Mouse (Mus musculus) forebrain, embryonic 14.5 days (tissue): Measurements from ENCODE around the gene Ramp1. TPM values are rescaled to one million over a fixed set of nuclear protein-coding genes. Genes with fewer than 3 reads are reported as not detected.

ENCODE experiments used
- ATAC-seq: fragments of 200-750 bp; cut with Nextera tagmentation; 2 replicates; pipeline ENCODE4 v1.8.0; 2017; ENCODE audit warnings: mild to moderate bottlenecking, moderate library complexity
- DNase-seq: peaks from one replicate; pipeline ENCODE4 v3.0.0-alpha.2; 2015; ENCODE audit warnings: low spot score
- H3K27ac ChIP-seq: fragments of 300-500 bp; sonication (generic); 2 replicates; pipeline ENCODE4 v1.5.1; 2014; ENCODE audit warnings: low read depth, mild to moderate bottlenecking, control low read depth, low read length, moderate library complexity
- H3K27me3 ChIP-seq: fragments of 300-500 bp; sonication (generic); replicated peaks from 2 replicates; pipeline ENCODE4 v1.6.1; 2014; ENCODE audit warnings: low read length, control low read depth, mixed read lengths; ENCODE audit not compliant: control insufficient read depth, insufficient read depth
- H3K36me3 ChIP-seq: fragments of 300-500 bp; sonication (generic); 2 replicates; pipeline ENCODE4 v1.6.1; 2014; ENCODE audit warnings: low read length, control low read depth; ENCODE audit not compliant: control insufficient read depth, insufficient read depth
- H3K4me1 ChIP-seq: fragments of 300-500 bp; sonication (generic); 2 replicates; pipeline ENCODE4 v1.6.1; 2014; ENCODE audit warnings: antibody characterized with exemption, low read length, control low read depth; ENCODE audit not compliant: control insufficient read depth, insufficient read depth
- H3K4me2 ChIP-seq: fragments of 300-500 bp; sonication (generic); 2 replicates; pipeline ENCODE4 v1.6.1; 2014; ENCODE audit warnings: mild to moderate bottlenecking, control low read depth, low read length
- H3K4me3 ChIP-seq: fragments of 300-500 bp; sonication (generic); 2 replicates; pipeline ENCODE4 v1.5.1; 2014; ENCODE audit warnings: low read depth, low read length, control low read depth
- H3K9ac ChIP-seq: fragments of 300-500 bp; sonication (generic); 2 replicates; pipeline ENCODE4 v1.6.1; 2014; ENCODE audit warnings: mild to moderate bottlenecking, low read length, control low read depth, moderate library complexity
- H3K9me3 ChIP-seq: fragments of 300-500 bp; sonication (generic); replicated peaks from 2 replicates; pipeline ENCODE4 v1.6.1; 2016; ENCODE audit warnings: low read length, control low read depth, mixed read lengths; ENCODE audit not compliant: control insufficient read depth
- WGBS: fragments of 180-500 bp; shearing (Covaris S2); extraction: QIAGEN DNeasy Blood & Tissue Kit; methylation state at CpG from one replicate; pipeline ENCODE4 v1.1.7; 2014; 5-methylcytosine and 5-hydroxymethylcytosine counted together
- polyA plus RNA-seq: library from polyadenylated mRNA; unstranded; fragments of >200 nt; fragmentation: Nextera tagmentation; extraction: Ambion mirVana; gene quantifications from 2 replicates; pipeline ENCODE4 v1.2.1, GENCODE M21; 2014

The Ramp1 gene
- polyA plus RNA-seq, 1 experiment from 2014 or later = 3.0 TPM

DNA sequence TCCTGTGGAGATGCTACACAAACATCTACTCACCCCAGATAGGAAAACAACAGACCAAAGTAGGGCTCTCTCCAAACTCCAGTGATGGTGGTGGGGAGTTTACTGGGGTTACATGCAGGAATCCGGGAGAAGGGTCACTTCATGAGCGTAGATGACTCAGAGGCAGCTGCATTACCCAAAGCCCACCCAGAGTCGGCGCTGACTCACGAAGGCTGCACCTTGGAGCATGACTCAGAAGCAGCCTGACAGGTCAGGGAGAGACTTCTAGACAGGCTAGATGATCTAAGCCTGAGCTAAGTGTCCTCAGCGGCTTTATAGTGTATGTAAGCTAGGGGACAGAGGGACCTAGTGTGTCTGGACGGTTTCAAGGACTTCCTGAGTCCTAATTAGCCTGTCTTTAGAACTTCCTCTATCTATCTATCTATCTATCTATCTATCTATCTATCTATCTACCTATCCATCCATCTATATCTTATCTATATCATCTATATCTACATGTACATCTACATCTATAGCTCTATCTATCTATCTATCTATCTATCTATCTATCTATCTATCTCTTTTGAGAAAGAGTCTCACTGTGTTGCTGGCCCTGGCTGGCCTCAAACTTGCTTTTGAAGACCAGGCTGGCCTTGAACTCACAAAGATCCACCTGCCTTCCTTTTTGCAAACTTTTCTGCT, 40.2 kb downstream of the Ramp1 start:
- DNase-seq (no peak), ATAC-seq (no peak)
- 92% methylated on average over 7 of the region's 7 CpGs for WGBS
- Histone ChIP-seq H3K4me1 (no peaks in the 10 kb centered on the region), H3K36me3 (no peaks in the 10 kb centered on the region), H3K4me3 (no peak overlapping the region), H3K9me3 (no peaks in the 10 kb centered on the region), H3K4me2 (no peak overlapping the region), H3K27ac (no peak overlapping the region), H3K27me3 (no peaks in the 10 kb centered on the region), H3K9ac (no peak overlapping the region)

DNA sequence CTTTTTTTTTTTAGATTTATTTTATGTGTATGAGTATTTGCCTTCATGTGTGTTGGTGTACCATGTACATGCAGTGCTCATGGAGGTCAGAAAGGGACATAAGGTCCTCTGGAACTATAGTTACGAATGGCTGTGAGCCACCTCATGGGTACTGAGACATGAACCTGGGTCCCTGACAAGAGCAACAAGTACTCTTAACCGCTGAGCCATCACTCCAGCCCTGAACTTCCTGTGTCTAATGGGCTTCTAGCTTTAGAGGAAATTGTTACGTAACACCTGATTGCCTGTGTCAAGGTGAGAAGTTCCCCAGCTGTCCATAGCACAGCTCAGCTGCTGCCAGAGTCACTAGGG, 40.7 kb downstream of the Ramp1 start:
- Histone ChIP-seq H3K9me3 (no peaks in the 10 kb centered on the region), H3K9ac (no peak overlapping the region), H3K4me3 (no peak overlapping the region), H3K4me2 (no peak overlapping the region), H3K27me3 (no peaks in the 10 kb centered on the region), H3K27ac (no peak overlapping the region), H3K36me3 (no peaks in the 10 kb centered on the region), H3K4me1 (no peaks in the 10 kb centered on the region)
- WGBS = 94% methylated on average over 3 of the region's 3 CpGs
- DNase-seq (no peak), ATAC-seq (no peak)

DNA sequence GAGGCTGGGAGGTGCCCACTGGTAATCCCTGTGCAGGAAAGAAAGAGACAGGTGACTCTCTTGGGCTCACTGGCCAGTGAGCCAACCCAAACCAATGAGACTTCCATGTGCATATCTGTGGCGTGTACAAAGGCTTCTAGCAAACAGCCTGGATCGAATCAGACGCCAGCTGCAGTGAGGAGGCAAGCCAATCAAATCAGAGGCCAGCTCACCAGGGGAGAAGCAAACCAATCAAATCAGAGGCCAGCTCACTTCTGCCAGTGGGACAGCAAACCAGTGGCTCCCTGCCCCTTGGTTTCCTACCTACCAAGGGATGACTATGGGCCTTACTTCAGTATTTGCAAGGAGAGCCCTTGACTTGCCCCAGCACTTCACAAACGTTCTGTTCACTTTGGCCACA, 46.9 kb downstream of the Ramp1 start:
- WGBS = 70% methylated on average over 4 of the region's 4 CpGs
- no peaks in the 10 kb centered on the region for H3K36me3 ChIP-seq
- ATAC-seq = no peak

DNA sequence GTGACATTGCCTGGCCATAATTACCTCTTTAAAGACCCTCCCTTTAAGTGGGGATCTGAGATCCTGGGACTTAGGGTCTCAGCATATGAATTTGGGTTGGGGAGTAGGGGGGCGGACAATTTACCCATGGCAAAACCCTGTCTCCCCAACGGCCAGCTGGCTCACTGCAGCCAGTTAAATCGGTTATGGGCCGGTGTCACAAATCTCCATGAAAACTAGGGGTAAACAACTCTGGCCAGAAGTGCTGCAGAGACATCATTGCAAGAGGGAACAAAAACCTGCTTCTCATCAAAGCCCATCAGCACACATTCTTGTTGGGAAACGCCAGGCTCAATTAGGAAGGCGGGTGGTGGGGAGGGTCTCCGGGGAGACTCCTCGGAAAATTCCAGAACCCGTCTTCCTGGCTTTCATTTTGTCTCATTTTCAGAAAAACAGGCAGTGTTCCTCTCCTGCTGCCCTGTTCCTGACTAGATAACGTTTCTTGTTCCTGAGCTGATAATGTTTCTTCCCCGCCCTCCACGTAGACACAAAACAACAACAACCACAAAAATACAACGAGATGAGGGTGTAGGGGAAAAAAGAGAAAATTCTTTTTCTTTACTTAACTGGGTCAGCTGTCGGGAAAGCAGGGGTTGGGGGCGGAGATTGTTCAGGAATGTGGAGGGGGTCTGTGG, 47.9 kb downstream of the Ramp1 start:
- no peaks in the 10 kb centered on the region for H3K36me3 ChIP-seq
- no peak overlapping the region for H3K27ac ChIP-seq
- no peak for ATAC-seq
- no peak overlapping the region for H3K4me3 ChIP-seq
- 69% methylated on average over 15 of the region's 15 CpGs for whole genome bisulfite sequencing
- DNase-seq = no peak
- H3K27me3 ChIP-seq = no peaks in the 10 kb centered on the region
- H3K9me3 ChIP-seq = no peaks in the 10 kb centered on the region
- H3K4me1 ChIP-seq = no peaks in the 10 kb centered on the region
- H3K4me2 ChIP-seq = no peak overlapping the region
- no peak overlapping the region for H3K9ac ChIP-seq

More for the DNA sequence above, 46.9 kb downstream of the Ramp1 start:
- no peak for DNase-seq
- Histone ChIP-seq H3K9me3 (no peaks in the 10 kb centered on the region), H3K4me1 (no peaks in the 10 kb centered on the region), H3K4me2 (no peak overlapping the region), H3K27me3 (no peaks in the 10 kb centered on the region), H3K27ac (no peak overlapping the region), H3K9ac (no peak overlapping the region), H3K4me3 (no peak overlapping the region)

DNA sequence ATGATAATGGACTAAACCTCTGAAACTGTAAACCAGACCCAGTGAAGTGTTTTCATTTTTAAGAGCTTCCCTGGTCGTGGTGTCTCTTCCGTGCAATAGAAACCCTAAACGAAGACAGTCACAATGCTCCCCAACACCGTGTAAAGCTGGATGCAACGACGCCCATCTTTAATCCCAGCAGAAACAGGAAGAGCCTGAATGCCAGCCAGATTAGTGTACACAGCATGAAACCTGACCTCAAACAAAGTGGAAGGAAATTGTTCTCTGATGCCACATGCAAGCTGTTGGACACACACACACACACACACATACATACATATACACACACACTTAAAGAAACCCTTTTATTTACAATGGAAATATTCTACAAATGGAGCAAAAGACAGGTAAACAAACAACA, 51.5 kb downstream of the Ramp1 start:
- WGBS = 52% methylated on average over 6 of the region's 6 CpGs
- Histone ChIP-seq H3K27ac (no peak overlapping the region), H3K9ac (no peak overlapping the region), H3K4me2 (no peak overlapping the region), H3K4me1 (no peaks in the 10 kb centered on the region), H3K4me3 (no peak overlapping the region), H3K36me3 (no peaks in the 10 kb centered on the region), H3K9me3 (no peaks in the 10 kb centered on the region), H3K27me3 (no peaks in the 10 kb centered on the region)
- ATAC-seq = no peak
- DNase-seq = no peak

DNA sequence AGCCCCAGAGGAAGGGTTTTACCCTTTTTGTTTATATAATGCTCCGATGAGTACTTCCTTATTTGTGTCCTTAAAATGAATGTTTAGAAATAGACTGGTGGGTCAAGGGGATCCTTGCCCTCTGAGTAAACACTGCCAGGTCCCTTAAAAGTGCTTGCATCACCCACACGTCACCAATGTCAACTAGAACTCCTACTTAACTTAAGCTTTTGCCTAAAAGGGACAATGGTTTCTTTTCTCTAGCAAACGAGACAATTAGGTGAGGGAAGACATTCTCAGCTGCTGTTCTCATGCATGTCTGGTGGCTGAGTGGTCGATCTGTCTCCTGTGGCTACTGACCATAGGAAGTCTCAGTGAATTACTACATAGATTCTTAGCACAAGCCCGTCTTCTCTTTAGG, 52.3 kb downstream of the Ramp1 start:
- Histone ChIP-seq H3K4me3 (no peak overlapping the region), H3K36me3 (no peaks in the 10 kb centered on the region), H3K4me2 (no peak overlapping the region), H3K27me3 (no peaks in the 10 kb centered on the region), H3K9ac (no peak overlapping the region), H3K9me3 (no peaks in the 10 kb centered on the region), H3K4me1 (no peaks in the 10 kb centered on the region), H3K27ac (no peak overlapping the region)
- WGBS = 54% methylated on average over 5 of the region's 5 CpGs
- DNase-seq (no peak), ATAC-seq (no peak)

DNA sequence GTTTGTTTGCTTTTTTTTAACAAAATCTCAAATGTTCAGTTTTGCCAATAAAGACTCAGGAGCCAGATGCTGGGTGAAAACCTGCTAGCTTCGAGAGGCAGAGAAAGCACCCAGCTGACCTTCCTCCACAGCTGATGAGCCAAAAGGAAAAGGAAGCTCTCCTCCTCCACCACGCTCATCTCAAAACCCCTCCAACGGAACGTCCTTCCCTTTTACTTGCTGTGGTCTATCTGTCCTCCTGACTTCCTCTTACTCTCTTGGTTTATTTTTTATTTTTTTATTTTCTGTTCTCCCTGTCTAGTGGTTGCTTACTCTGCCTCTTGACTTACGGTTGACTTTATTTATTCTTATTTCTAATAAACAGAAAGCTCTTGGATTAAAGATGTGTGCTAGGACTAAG, 55.8 kb downstream of the Ramp1 start:
- Histone ChIP-seq H3K27me3 (no peaks in the 10 kb centered on the region), H3K9me3 (no peaks in the 10 kb centered on the region), H3K4me3 (no peak overlapping the region), H3K27ac (no peak overlapping the region), H3K36me3 (no peaks in the 10 kb centered on the region), H3K9ac (no peak overlapping the region), H3K4me2 (no peak overlapping the region), H3K4me1 (no peaks in the 10 kb centered on the region)
- no peak for DNase-seq
- 83% methylated on average over 5 of the region's 5 CpGs for WGBS
- ATAC-seq = no peak

DNA sequence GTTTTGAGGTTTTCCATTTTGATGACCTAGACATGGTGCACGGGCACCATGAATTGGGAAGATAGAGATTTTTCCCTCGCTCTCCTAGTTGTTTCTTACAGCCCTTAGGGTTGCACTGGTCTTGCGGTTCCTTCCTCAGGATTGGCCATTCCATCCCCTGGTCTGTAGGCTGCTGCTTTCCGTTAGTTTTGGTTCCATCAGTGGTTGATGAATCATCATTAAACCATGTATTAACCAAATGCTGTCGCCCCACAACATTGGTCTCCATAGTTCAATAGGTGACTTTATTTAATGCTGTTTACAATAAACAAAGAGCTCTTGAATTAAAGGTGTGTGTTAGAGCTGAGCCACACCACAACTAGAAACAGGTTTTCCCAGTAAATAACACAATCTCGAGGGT, 58.1 kb downstream of the Ramp1 start:
- no peaks in the 10 kb centered on the region for H3K36me3 ChIP-seq
- H3K9me3 ChIP-seq = no peaks in the 10 kb centered on the region
- H3K4me2 ChIP-seq = no peak overlapping the region
- no peak for ATAC-seq
- 75% methylated on average over 6 of the region's 6 CpGs for WGBS
- no peak overlapping the region for H3K27ac ChIP-seq
- H3K9ac ChIP-seq = no peak overlapping the region
- no peak overlapping the region for H3K4me3 ChIP-seq
- DNase-seq = no peak
- no peaks in the 10 kb centered on the region for H3K4me1 ChIP-seq
- H3K27me3 ChIP-seq = no peaks in the 10 kb centered on the region

DNA sequence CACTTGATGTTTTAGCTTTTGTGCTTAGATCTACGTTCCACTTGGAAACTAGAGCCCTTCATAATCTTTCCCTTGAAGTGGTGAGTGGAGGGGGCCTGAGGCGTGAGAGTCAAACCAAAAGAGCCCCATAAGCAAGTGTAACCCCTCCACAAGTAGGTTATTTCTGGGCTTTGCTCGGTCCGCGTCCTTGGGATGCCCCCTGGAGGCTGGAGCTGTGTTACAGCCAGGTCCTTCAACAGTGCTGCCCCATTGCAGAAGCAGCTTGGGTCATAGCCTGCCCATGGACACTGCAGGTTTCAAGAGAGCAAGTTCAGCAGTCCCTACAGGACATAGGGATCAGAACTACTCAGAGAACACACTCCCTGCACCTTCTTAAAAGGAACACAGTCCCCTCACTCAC, 59.5 kb downstream of the Ramp1 start:
- no peaks in the 10 kb centered on the region for H3K36me3 ChIP-seq
- ATAC-seq (no peak), DNase-seq (peak; percentile 27)
- H3K27ac ChIP-seq = no peak overlapping the region
- no peaks in the 10 kb centered on the region for H3K4me1 ChIP-seq
- no peak overlapping the region for H3K4me2 ChIP-seq
- 27% methylated on average over 5 of the region's 5 CpGs for WGBS
- H3K9ac ChIP-seq = no peak overlapping the region
- H3K27me3 ChIP-seq = no peaks in the 10 kb centered on the region
- H3K4me3 ChIP-seq = no peak overlapping the region
- H3K9me3 ChIP-seq = no peaks in the 10 kb centered on the region
